Mouse (Mus musculus) C2C12 (cell line): ENCODE data around the gene Vav1.

Experiments used
- CEBPB ChIP-seq: IDR thresholded peaks from one replicate; pipeline ENCODE4 v1.6.1; 2011; ENCODE audit warnings: low read depth, mild to moderate bottlenecking, control low read depth, moderate library complexity
- CTCF ChIP-seq: IDR thresholded peaks from one replicate; pipeline ENCODE4 v1.5.1; 2011; ENCODE audit not compliant: control insufficient read depth, insufficient read depth, insufficient read length
- FOSL1 ChIP-seq: IDR thresholded peaks from one replicate; pipeline ENCODE4 v1.8.0; 2011; ENCODE audit warnings: mild to moderate bottlenecking, low read length; ENCODE audit not compliant: poor library complexity, insufficient read depth, severe bottlenecking
- MAX ChIP-seq: IDR thresholded peaks from one replicate; pipeline ENCODE4 v1.6.1; 2011; ENCODE audit warnings: mild to moderate bottlenecking, control low read depth
- MYOD1 ChIP-seq: IDR thresholded peaks from one replicate; pipeline ENCODE4 v1.6.1; 2011; ENCODE audit warnings: low read depth; ENCODE audit not compliant: control insufficient read depth, insufficient read length
- MYOG ChIP-seq: IDR thresholded peaks from one replicate; pipeline ENCODE4 v1.6.1; 2011; ENCODE audit not compliant: control insufficient read depth, insufficient read length; ENCODE audit errors: extremely low read depth
- USF1 ChIP-seq: IDR thresholded peaks from one replicate; pipeline ENCODE4 v1.6.1; 2011; ENCODE audit warnings: low read depth, mild to moderate bottlenecking, control low read depth, moderate library complexity

DNA sequence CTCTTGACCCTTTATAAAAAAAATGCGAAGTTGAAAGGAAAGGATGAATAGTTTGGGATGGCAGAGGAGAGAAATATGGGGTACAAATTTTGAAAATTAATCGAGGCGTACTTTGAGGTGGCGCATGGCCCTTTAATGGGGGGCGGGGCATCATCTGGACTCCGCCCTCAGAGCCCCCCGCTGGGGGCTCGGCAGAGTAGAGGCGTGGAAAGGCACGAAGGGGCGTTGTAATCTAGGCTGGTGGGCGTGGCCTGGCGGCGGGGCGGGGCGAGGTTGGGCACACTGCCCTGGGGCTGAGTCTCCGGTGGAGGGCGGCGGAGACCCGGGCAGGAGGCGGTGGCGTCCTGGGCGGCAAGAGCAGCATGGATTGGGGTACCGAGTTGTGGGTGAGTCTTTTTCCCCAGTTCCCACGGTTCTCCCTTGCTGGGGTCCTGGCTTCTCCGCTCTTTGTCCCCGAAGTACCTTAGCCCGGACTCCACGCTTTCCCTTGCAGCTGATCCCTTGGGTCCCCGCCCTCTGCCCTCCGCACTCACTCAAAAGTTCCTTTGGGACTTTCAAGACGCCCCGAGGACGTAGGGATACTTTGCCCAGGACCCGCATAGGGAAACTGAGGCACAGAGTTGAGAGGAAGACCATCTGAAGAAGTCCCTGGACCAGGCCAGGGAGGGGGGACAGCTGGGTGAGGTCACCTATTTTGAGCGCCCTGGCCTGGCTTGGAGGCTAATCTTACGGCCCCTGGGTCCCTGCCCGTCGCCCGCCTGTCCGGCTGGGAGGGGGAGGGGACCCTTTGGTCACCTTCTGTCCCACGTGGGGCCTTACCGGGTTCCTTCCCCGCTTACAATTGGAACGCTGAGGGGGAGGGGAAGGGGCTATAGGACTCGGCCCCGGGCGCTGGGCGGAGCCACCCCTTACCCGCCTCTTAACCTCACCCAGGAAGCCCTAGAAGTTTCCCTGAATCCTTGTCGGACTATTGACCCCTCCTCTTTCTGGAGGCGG is 29.4 kb upstream of the Vav1 start, which contains the start of gene Trip10:
- TF ChIP-seq CTCF (peak; percentile 4), USF1 (peak; percentile 60), MAX (no peak), FOSL1 (no peak), CEBPB (no peak), MYOD1 (no peak), MYOG (no peak)
